In the genomic region with DNA sequence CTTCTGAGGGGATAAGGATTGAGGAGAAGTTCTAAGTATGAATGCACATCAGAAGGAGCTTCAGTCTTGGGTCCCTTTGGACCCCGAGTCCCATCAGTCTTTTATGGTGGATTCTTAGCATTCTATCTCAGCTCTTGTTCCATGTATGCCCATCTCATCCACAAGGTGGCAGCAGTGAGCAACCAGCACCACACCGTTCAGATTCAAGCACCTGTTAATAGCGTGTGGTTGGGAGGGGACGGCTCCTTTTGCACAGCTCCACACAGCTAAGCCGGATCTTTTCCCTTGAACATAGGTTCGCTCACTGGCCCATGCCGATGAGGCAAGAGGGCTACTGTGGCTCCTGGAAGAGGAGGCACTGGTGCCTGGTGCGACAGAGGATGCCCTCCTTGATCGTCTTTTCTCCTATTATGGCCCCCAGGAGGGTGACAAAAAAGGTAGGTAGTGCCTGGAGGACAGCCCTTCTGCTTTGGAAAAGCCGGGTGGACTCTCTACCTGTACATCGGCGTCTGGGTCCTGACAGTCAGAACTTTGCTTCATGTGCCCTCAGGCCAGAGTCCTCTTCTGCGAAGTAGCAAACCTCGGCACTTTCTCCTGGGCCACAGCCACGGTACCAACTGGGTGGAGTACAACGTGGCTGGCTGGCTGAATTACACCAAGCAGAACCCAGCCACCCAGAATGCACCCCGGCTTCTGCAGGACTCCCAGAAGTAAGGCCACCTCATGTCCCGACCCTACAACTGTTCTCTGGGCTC, we compare ENCODE assay signal across 8 mouse cellular contexts. TPM values are rescaled to one million over a fixed set of nuclear protein-coding genes. Genes with fewer than 3 reads are reported as not detected.
A peak's percentile ranks its signal among the peaks of the same experiment; 100 is the strongest.
DNase-seq lines count a peak whose midpoint lies in the region; ATAC-seq and TF ChIP-seq lines count a peak whose summit lies in the region.

No protein-coding gene starts in this region.

- peak; percentile 43 for ATAC-seq in granulocyte monocyte progenitor cell, adult 5-6 weeks (replicated peaks; ENCODE audit: poor library complexity, severe bottlenecking)
- ATAC-seq in liver, postnatal 0 days = 0 out of 2 replicates have a peak, but pooled peaks have one; percentile 45
- peak; percentile 53; the same call in 1 of the 2 replicates for ATAC-seq in neural tube, embryonic 15.5 days (ENCODE audit: low FRiP score)

- H3K4me1 ChIP-seq in liver, postnatal 0 days (ENCODE audit: insufficient read depth) = no peaks in the 10 kb centered on the region
- H3K4me1 ChIP-seq in neural tube, embryonic 15.5 days = peaks cover 52% of the 10 kb centered on the region

- H3K27ac ChIP-seq in liver, postnatal 0 days (ENCODE audit: low read depth) = no peak overlapping the region
- H3K27ac ChIP-seq in neural tube, embryonic 15.5 days (replicated peaks) = no peak overlapping the region

- no peaks in the 10 kb centered on the region for H3K9me3 ChIP-seq in liver, postnatal 0 days (ENCODE audit: low read length)
- H3K9me3 ChIP-seq in neural tube, embryonic 15.5 days (replicated peaks) = no peaks in the 10 kb centered on the region

- no peak overlapping the region for H3K4me3 ChIP-seq in liver, postnatal 0 days (ENCODE audit: low read depth, low read length)
- no peak overlapping the region for H3K4me3 ChIP-seq in neural tube, embryonic 15.5 days (replicated peaks)

- TF ChIP-seq EP300 in liver, postnatal 0 days (IDR thresholded peaks at IDR 0.05; ENCODE audit: low read depth) = no peak

- no peaks in the 10 kb centered on the region for H3K27me3 ChIP-seq in liver, postnatal 0 days (ENCODE audit: insufficient read depth, low read length)
- peaks cover 13% of the 10 kb centered on the region for H3K27me3 ChIP-seq in neural tube, embryonic 15.5 days (replicated peaks)

- H3K4me2 ChIP-seq in liver, postnatal 0 days (ENCODE audit: low read depth, low read length) = no peak overlapping the region
- H3K4me2 ChIP-seq in neural tube, embryonic 15.5 days = no peak overlapping the region

- peaks cover 70% of the 10 kb centered on the region for H3K36me3 ChIP-seq in liver, postnatal 0 days (replicated peaks; ENCODE audit: insufficient read depth, low read length)
- peaks cover 57% of the 10 kb centered on the region for H3K36me3 ChIP-seq in neural tube, embryonic 15.5 days

- no peak overlapping the region for H3K9ac ChIP-seq in liver, postnatal 0 days (replicated peaks)
- H3K9ac ChIP-seq in neural tube, embryonic 15.5 days (replicated peaks) = peak overlapping the region; percentile 14; the same call in 1 of the 2 replicates

- peak; percentile 75 for DNase-seq in 416B (ENCODE audit: low read depth)
- peak; percentile 68 for DNase-seq in T-cell, adult 2 months (ENCODE audit: low spot score)
- peak; percentile 87 to 92 for DNase-seq in cerebellum, postnatal 36 days
- DNase-seq in kidney, postnatal 10 days = peak; percentile 86
- peak; percentile 81 for DNase-seq in liver, postnatal 0 days
- DNase-seq in testis, postnatal 14 days (ENCODE audit: low spot score) = peak; percentile 47

- WGBS in liver, postnatal 0 days (ENCODE audit: insufficient replicate concordance) = 64% methylated on average over 18 of the region's 18 CpGs
- WGBS in neural tube, embryonic 15.5 days = 51% methylated on average over 18 of the region's 18 CpGs

- TF ChIP-seq CTCF in liver, postnatal 0 days (IDR thresholded peaks at IDR 0.05; ENCODE audit: low read depth) = peak; percentile 98

RNA-seq across cellular contexts. Expression of gene Gm10277, which starts 39.9 kb away (rescaled TPM):
- not detected in 2 replicates for total RNA-seq in granulocyte monocyte progenitor cell, adult 5-6 weeks (2014; fragmentation: Nextera tagmentation)
- total RNA-seq in granulocyte monocyte progenitor cell, adult 5-6 weeks (2017) = 1.0 TPM in 1 of 2 replicates, not detected in the other
- 0.12 and 0.31 TPM in 2 replicates for polyA plus RNA-seq in liver, postnatal 0 days (2015; fragmentation: Nextera tagmentation; extraction: Ambion mirVana)
- polyA plus RNA-seq in neural tube, embryonic 15.5 days (2015; fragmentation: Nextera tagmentation; extraction: Ambion mirVana) = 1.5 and 1.8 TPM in 2 replicates
